Mouse (Mus musculus) neural tube, embryonic 13.5 days (tissue): ENCODE results near the gene Il21r. TPM values are rescaled to one million over a fixed set of nuclear protein-coding genes. Genes with fewer than 3 reads are reported as not detected.

Source experiments
- ATAC-seq: fragments of 200-750 bp; cut with Nextera tagmentation; 2 replicates; pipeline ENCODE4 v1.8.0; 2017; ENCODE audit warnings: low read depth, mild to moderate bottlenecking, moderate TSS enrichment, moderate library complexity
- H3K27ac ChIP-seq: fragments of 300-500 bp; sonication (generic); replicated peaks from 2 replicates; pipeline ENCODE4 v1.5.1; 2015; ENCODE audit warnings: moderate library complexity, mild to moderate bottlenecking, inconsistent platforms
- H3K27me3 ChIP-seq: fragments of 300-500 bp; sonication (generic); 2 replicates; pipeline ENCODE4 v1.6.1; 2015; ENCODE audit warnings: mild to moderate bottlenecking, inconsistent platforms
- H3K36me3 ChIP-seq: fragments of 300-500 bp; sonication (generic); 2 replicates; pipeline ENCODE4 v1.6.1; 2015; ENCODE audit warnings: mild to moderate bottlenecking, inconsistent platforms
- H3K4me1 ChIP-seq: fragments of 300-500 bp; sonication (generic); replicated peaks from 2 replicates; pipeline ENCODE4 v1.6.1; 2015; ENCODE audit warnings: inconsistent platforms
- H3K4me2 ChIP-seq: fragments of 300-500 bp; sonication (generic); 2 replicates; pipeline ENCODE4 v1.6.1; 2015; ENCODE audit warnings: inconsistent platforms, mild to moderate bottlenecking, moderate library complexity
- H3K4me3 ChIP-seq: fragments of 300-500 bp; sonication (generic); 2 replicates; pipeline ENCODE4 v1.5.1; 2015; ENCODE audit warnings: mild to moderate bottlenecking, inconsistent platforms
- H3K9ac ChIP-seq: fragments of 300-500 bp; sonication (generic); 2 replicates; pipeline ENCODE4 v1.6.1; 2015; ENCODE audit warnings: moderate library complexity, mild to moderate bottlenecking, inconsistent platforms
- H3K9me3 ChIP-seq: fragments of 300-500 bp; sonication (generic); 2 replicates; pipeline ENCODE4 v1.6.1; 2016; ENCODE audit warnings: inconsistent platforms
- WGBS: fragments of 180-500 bp; shearing (Covaris S2); methylation state at CpG from one replicate; pipeline ENCODE4 v1.1.7; 2015; 5-methylcytosine and 5-hydroxymethylcytosine counted together
- polyA plus RNA-seq: library from polyadenylated mRNA; unstranded; fragments of >200 nt; fragmentation: Nextera tagmentation; extraction: Ambion mirVana; gene quantifications from 2 replicates; pipeline ENCODE4 v1.2.1, GENCODE M21; 2015

Gene Il21r
- polyA plus RNA-seq, 1 experiment from 2014 or later = 0.25 TPM

- no peaks in the 10 kb centered on the region for H3K9me3 ChIP-seq
- H3K4me1 ChIP-seq = no peaks in the 10 kb centered on the region
- H3K27ac ChIP-seq = no peak overlapping the region
- no peak overlapping the region for H3K4me2 ChIP-seq
- H3K4me3 ChIP-seq = no peak overlapping the region
- H3K36me3 ChIP-seq = no peaks in the 10 kb centered on the region
- H3K9ac ChIP-seq = no peak overlapping the region
- no peak for ATAC-seq
- 79% methylated on average over 3 of the region's 3 CpGs for WGBS
- H3K27me3 ChIP-seq = no peaks in the 10 kb centered on the region
Observed at GRCm38 (mm10) chr7:125596406-125596805, 6.8 kb upstream of the Il21r start.

- Histone ChIP-seq H3K27me3 (no peaks in the 10 kb centered on the region), H3K36me3 (no peaks in the 10 kb centered on the region), H3K4me1 (no peaks in the 10 kb centered on the region), H3K4me2 (no peak overlapping the region), H3K27ac (no peak overlapping the region), H3K9me3 (no peaks in the 10 kb centered on the region), H3K4me3 (no peak overlapping the region), H3K9ac (no peak overlapping the region)
- no peak for ATAC-seq
- WGBS = 90% methylated on average over 9 of the region's 9 CpGs
Observed at GRCm38 (mm10) chr7:125597083-125597482, 6.1 kb upstream of the Il21r start.

- WGBS = 89% methylated on average over 11 of the region's 11 CpGs
- H3K9ac ChIP-seq = no peak overlapping the region
- no peak overlapping the region for H3K4me3 ChIP-seq
- H3K9me3 ChIP-seq = no peaks in the 10 kb centered on the region
- no peak overlapping the region for H3K4me2 ChIP-seq
- H3K27me3 ChIP-seq = no peaks in the 10 kb centered on the region
- H3K36me3 ChIP-seq = no peaks in the 10 kb centered on the region
- no peaks in the 10 kb centered on the region for H3K4me1 ChIP-seq
- ATAC-seq = no peak
- no peak overlapping the region for H3K27ac ChIP-seq
Observed at GRCm38 (mm10) chr7:125597516-125598347, 5.5 kb upstream of the Il21r start.

- H3K4me3 ChIP-seq = no peak overlapping the region
- H3K4me1 ChIP-seq = no peaks in the 10 kb centered on the region
- no peaks in the 10 kb centered on the region for H3K36me3 ChIP-seq
- H3K9ac ChIP-seq = no peak overlapping the region
- WGBS = 73% methylated on average over 4 of the region's 4 CpGs
- H3K27me3 ChIP-seq = no peaks in the 10 kb centered on the region
- ATAC-seq = no peak
- no peak overlapping the region for H3K27ac ChIP-seq
- no peaks in the 10 kb centered on the region for H3K9me3 ChIP-seq
- H3K4me2 ChIP-seq = no peak overlapping the region
Observed at GRCm38 (mm10) chr7:125599373-125599973, 3.8 kb upstream of the Il21r start.

GRCm38 (mm10) chr7:125600136-125600535 is 3.1 kb upstream of the Il21r start:
- Histone ChIP-seq H3K36me3 (no peaks in the 10 kb centered on the region), H3K4me3 (no peak overlapping the region), H3K4me2 (no peak overlapping the region), H3K27ac (no peak overlapping the region), H3K9ac (no peak overlapping the region), H3K4me1 (no peaks in the 10 kb centered on the region), H3K9me3 (no peaks in the 10 kb centered on the region), H3K27me3 (no peaks in the 10 kb centered on the region)
- ATAC-seq = no peak
- 81% methylated on average over 10 of the region's 10 CpGs for WGBS

GRCm38 (mm10) chr7:125600612-125601279 is 2.5 kb upstream of the Il21r start:
- no peak overlapping the region for H3K4me3 ChIP-seq
- WGBS = 55% methylated on average over 6 of the region's 6 CpGs
- no peaks in the 10 kb centered on the region for H3K4me1 ChIP-seq
- no peak overlapping the region for H3K9ac ChIP-seq
- H3K27ac ChIP-seq = no peak overlapping the region
- no peaks in the 10 kb centered on the region for H3K27me3 ChIP-seq
- H3K9me3 ChIP-seq = no peaks in the 10 kb centered on the region
- H3K36me3 ChIP-seq = no peaks in the 10 kb centered on the region
- H3K4me2 ChIP-seq = no peak overlapping the region
- no peak for ATAC-seq

- Histone ChIP-seq H3K27ac (no peak overlapping the region), H3K4me3 (no peak overlapping the region), H3K9me3 (no peaks in the 10 kb centered on the region), H3K4me2 (no peak overlapping the region), H3K27me3 (no peaks in the 10 kb centered on the region), H3K9ac (no peak overlapping the region), H3K4me1 (no peaks in the 10 kb centered on the region), H3K36me3 (no peaks in the 10 kb centered on the region)
- 86% methylated on average over 6 of the region's 6 CpGs for WGBS
- no peak for ATAC-seq
Observed at GRCm38 (mm10) chr7:125601280-125601670, 2.0 kb upstream of the Il21r start.

GRCm38 (mm10) chr7:125601821-125602448 is 1.3 kb upstream of the Il21r start:
- Histone ChIP-seq H3K4me2 (no peak overlapping the region), H3K9me3 (no peaks in the 10 kb centered on the region), H3K27ac (no peak overlapping the region), H3K9ac (no peak overlapping the region), H3K36me3 (no peaks in the 10 kb centered on the region), H3K4me3 (no peak overlapping the region), H3K27me3 (no peaks in the 10 kb centered on the region), H3K4me1 (no peaks in the 10 kb centered on the region)
- ATAC-seq = no peak
- 82% methylated on average over 11 of the region's 11 CpGs for WGBS

GRCm38 (mm10) chr7:125604362-125605319 is 1.4 kb downstream of the Il21r start:
- 83% methylated on average over 12 of the region's 12 CpGs for WGBS
- H3K27me3 ChIP-seq = no peaks in the 10 kb centered on the region
- H3K9me3 ChIP-seq = 0 out of 2 replicates have a peak, but pooled peaks cover 5% of the 10 kb centered on the region
- no peak overlapping the region for H3K4me3 ChIP-seq
- H3K9ac ChIP-seq = no peak overlapping the region
- no peaks in the 10 kb centered on the region for H3K4me1 ChIP-seq
- no peaks in the 10 kb centered on the region for H3K36me3 ChIP-seq
- no peak for ATAC-seq
- H3K4me2 ChIP-seq = no peak overlapping the region
- no peak overlapping the region for H3K27ac ChIP-seq

- no peak for ATAC-seq
- no peaks in the 10 kb centered on the region for H3K4me1 ChIP-seq
- H3K4me2 ChIP-seq = no peak overlapping the region
- no peak overlapping the region for H3K4me3 ChIP-seq
- no peak overlapping the region for H3K27ac ChIP-seq
- 0 out of 2 replicates have a peak, but pooled peaks cover 5% of the 10 kb centered on the region for H3K9me3 ChIP-seq
- WGBS = 60% methylated on average over 4 of the region's 4 CpGs
- no peak overlapping the region for H3K9ac ChIP-seq
- H3K27me3 ChIP-seq = no peaks in the 10 kb centered on the region
- no peaks in the 10 kb centered on the region for H3K36me3 ChIP-seq
Observed at GRCm38 (mm10) chr7:125605725-125606139, 2.5 kb downstream of the Il21r start.
